Mouse (Mus musculus): ENCODE results near the gene Gcn1l1.
A peak's percentile ranks its signal among the peaks of the same experiment; 100 is the strongest.

The Gcn1l1 gene

DNA sequence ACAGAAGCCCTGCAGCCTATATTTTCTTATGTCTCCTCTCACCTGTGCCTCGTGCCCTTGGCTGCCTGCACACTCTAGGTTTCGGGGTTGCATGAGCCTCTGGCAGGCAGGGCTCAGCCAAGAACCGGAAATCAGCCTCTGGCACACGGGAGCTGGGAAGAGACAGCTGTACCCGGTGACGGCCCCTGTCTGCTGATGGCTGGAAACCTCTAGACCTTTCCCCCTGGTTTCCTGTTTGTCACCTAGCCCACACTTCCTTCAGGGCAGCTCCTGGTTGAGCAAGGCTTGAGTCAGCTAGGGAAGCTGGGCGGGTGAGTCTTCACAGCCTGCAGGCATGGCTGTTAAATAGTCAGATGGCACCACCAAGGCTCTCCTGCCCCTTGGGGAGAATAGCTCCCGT, 30.2 kb upstream of the Gcn1l1 start:
- DNase-seq (ENCODE audit: extremely low spot score, low spot score), result no peak

DNA sequence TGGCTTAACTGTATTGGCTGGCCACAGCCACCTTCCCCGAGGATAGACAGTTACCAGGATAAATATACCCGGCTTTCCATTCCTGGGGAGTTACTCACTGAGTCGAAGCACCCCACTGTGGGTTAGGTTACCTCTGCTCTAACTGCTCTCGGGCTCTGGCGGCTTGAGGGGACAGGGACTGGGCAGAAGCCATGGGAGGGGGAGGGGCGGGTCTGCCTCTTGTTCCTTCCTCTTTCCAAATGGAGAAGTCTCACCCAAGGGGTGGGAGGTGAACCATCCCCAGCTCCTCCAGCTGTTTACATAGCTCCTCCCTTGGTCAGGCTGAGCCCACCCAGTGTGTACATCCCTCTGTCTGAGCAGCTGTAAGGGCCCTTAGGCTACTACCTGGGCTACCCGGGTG, 29.4 kb upstream of the Gcn1l1 start:
- DNase-seq (ENCODE audit: extremely low spot score, low spot score), result no peak

DNA sequence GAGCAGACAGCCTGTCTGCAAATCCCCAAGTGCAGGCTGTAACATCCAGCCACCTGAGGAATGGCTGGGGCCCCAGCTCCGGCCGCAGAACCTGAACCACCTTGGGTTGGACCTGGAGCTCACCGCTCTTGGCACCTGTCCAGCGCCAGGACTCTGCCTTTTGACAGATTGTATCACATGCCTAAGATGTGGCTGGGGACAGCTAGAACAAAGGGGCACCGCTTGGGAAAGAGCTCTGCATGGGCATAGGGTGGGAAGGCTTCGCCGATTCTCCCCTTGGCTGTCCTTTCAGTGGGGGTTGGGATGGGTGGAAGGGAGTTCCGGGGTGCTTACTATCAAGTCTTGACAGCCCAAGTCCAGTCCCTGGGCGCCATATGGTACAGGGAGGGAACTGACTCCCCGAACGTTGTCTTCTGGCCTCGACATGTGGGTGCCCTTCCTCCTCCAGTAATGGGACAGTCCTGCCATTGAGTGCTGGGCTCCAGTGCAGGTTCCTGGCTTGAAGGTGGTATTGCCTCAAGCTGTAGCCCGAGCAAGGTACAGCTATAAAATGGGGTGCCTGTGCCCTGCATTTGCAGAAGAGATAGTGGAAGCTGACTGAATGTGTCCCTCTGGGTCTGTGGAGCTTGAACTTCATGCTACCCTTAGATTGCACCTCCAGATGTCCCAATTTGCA, 26.9 kb upstream of the Gcn1l1 start:
- DNase-seq (ENCODE audit: extremely low spot score, low spot score), result no peak

DNA sequence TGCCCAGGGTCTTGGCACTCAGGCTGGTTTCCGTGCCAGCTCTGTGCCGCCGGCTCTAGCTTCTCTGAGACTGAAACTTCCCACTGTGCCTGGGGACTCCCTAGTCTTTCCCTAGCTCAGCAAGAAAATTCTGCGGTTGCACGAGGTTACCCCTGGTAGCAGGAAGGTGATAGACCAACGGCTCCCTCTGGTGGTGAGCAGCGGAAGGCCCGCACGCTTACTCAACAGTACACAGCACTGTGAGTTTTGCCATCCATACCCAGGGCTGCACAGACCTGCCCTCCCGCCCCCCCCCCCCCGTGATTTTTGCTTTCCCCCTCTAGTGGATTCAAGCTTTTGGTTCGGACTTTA, 26.4 kb upstream of the Gcn1l1 start:
- peak; percentile 91 for DNase-seq (ENCODE audit: extremely low spot score, low spot score)

DNA sequence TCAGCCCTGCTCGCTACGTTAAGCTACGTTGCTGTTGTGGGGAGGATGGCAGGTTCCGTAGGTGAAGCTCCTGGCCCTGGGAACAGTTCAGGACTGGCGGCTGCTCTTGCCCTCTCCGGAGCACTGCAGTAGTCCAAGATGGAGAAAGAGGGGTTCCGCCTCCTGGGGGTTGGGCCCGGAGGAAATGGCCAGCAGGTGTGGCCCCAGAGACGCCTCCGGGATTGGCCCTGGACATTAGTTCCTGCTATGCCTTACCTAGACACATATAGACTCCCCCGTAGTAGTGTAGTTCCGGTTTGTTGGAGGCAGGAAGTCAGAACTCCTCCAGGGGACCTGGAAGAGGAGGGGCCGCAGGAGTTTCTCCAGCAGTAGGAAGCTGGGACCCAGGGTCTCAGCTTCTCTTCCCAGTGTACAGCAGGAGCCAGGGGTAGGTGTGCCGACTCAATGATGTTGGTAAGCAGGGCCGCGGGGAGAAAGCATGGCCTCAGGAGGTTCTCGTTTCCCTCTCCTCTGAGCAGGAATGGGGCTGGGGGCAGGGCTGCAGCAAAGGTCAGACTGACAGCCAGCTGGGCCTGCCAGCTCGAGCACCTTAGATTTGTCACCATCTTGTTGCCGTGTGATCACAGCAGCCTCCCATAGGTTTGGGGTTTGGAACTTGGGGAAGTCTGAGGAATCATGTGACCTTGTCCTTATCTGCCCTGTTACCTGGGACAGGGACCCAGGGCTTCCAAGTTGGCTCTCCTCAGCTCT, 22.2 kb upstream of the Gcn1l1 start:
- no peak for DNase-seq (ENCODE audit: extremely low spot score, low spot score)

DNA sequence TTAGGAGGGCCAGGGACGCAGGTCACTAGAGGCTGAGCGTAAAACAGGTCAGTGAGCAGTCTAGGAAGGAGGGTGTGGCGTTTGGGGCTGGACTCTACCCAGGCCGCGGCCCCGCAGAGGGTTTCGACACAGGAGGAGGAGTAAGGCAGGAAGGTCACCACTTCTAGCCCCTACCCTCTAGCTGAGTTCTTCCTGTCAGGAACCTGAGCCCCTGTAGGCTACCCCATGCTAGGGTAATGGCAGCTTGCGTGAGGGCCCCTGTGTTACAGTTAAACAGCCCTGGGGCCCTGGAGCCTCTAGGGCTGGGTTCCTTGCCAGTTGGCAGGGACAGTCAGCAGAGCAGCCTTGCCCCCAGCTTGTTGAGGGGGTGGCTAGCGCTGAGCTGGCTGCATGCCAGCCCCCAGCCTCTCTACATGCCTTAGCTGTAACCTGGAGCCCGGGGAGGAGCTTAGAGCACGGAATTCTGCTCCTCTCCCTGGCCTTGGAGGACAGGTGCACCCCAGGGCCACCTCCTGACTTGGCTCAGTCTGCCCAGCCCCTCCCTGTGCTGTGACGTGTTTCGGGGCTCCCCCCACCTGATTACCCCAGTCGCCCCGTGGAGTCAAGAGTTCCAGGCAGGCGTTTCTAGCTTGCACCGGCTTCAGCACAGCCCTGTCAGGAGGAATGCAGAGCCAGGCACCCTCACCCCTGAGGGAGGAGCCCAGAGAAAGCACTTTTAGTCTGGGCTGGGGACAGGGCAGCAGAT, 21.4 kb upstream of the Gcn1l1 start:
- DNase-seq (ENCODE audit: extremely low spot score, low spot score), result no peak

DNA sequence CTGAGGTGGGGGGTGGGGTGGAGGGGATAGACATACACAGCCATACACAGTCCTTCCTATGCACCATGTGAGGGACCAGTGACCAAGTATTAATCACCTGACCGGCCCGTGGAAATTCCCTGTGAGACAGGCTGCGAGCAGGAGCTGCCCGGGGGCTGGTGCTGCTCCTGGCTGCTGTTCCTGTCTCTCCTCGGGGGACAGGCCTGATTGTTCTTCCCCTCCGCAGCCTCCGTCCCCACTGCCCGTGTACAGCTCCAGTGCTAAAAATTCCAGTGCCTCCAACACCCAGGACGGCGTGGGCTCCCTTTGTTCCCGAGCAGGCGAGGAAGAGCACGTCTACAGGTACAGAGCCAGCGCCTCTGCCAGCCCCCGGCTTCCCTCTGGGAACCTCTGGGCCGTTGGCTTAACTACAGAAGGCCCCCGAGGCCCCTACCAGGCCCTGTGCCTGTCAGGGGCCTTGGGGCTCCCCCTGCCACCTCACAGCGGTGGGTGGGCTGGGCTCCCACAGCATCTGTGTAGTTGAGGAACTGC, 20.3 kb upstream of the Gcn1l1 start:
- no peak for DNase-seq (ENCODE audit: extremely low spot score, low spot score)

DNA sequence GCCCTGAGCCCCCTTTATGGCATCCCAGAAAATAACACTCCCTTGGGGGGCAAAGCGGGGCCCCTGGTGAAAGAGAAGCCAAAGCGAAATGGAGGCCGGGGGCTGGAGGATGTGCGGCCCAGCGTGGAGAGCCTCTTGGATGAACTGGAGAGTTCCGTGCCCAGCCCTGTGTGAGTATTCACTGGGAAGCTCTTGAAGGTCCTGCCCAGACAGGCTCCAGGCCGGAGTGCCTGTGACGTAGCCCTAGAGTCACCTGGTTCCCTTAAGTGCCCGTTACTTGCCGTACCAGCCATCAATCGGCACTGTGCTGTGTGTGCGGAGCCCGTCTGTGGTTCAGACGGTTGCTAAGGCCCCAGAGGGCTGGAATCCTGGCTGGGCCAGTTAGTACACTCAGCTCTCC, 19.4 kb upstream of the Gcn1l1 start:
- DNase-seq (ENCODE audit: extremely low spot score, low spot score), result no peak

DNA sequence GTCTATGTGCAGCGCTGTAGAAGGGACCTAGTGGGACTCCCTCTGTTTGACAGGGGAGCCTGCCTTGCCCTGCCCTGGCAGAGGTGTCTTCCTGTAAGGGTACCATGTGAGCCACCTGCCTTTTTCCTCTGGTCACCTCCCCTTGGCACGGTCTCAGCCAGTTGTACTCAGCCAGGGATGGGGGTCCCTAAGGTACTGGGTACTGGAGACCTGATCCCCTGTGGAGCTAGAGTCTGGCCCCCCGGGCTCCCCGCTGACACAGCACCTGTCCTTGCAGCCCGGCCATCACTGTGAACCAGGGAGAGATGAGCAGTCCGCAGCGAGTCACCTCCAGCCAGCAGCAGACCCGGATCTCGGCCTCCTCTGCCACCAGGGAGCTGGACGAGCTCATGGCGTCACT, 18.5 kb upstream of the Gcn1l1 start:
- DNase-seq (ENCODE audit: extremely low spot score, low spot score), result no peak

DNA sequence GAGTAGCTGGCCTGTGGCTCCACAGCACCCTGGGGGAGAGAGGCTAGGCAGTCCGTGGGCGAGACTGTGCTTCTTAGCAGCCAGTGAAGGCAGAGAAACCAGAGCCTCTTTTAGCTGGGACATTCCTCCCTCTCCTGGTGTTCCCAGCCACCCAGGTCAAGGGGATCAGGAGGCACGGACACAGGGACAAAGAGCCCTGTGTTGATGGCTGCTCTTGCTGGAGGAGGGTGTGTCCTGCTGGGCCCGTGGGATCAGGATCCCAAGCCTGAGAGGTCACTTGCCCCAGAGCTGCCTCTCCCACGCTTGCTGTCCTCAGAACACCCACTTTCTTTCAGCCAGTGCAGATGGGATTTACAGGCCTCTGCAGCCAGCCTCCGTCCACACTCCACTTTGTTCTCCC, 18.0 kb upstream of the Gcn1l1 start:
- no peak for DNase-seq (ENCODE audit: extremely low spot score, low spot score)

DNA sequence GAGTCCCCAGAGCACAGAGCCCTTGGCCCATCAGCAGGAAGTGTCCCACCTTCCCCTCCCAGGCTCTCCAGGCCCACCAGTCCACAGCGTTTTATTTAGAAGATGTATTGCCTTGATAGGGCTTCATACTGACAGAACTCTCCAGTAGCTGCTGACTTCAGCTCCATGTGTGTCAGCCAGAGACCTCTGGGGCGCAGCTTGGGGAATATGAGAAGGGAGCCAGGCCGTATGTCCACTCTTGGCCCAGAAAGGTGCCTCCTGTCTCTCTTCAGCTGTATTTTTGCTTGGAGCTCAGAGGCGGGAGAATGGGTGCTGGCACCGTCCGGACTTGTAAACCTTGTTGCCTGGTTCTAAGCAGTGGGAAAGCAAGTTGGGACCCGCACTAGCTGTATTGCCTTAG, 17.6 kb upstream of the Gcn1l1 start:
- no peak for DNase-seq (ENCODE audit: extremely low spot score, low spot score)

DNA sequence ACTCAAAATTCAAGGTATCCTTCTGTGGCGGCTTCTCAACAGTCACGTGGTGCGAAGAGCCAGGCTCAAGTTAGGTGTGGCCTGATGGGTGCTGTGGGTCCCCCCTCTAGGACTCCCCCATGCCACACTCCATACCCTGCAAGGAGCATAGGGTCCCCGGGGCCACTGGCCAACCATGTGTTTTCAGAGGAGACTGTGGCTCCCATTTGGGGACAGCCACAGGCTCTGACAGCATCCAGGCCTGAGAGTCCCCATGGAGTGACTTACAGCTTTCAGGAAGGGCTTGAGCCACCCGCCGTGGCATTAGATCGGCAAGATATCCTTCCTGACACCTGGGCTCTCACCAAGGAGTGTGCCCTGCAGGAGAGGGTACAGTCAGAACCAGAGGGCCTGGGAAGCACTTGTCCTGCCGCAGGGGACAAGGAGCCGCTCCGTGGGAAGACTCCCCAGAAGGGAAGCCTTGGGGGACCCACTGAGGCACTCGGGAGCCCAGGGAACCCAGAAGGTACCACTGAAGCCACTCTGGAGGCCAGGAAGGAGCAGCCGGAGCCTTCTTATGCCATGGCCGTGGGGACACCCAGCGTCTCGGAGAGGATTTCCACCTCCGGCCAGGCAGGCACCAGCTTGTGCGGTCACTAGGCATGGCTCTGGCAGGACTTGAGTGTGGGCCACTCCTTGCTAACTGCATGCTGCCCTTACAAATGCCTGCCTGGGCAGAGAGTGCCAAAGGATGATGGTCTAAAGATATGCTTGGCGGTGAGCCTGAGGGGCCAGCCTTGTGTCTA, 16.4 kb upstream of the Gcn1l1 start:
- no peak for DNase-seq (ENCODE audit: extremely low spot score, low spot score)

DNA sequence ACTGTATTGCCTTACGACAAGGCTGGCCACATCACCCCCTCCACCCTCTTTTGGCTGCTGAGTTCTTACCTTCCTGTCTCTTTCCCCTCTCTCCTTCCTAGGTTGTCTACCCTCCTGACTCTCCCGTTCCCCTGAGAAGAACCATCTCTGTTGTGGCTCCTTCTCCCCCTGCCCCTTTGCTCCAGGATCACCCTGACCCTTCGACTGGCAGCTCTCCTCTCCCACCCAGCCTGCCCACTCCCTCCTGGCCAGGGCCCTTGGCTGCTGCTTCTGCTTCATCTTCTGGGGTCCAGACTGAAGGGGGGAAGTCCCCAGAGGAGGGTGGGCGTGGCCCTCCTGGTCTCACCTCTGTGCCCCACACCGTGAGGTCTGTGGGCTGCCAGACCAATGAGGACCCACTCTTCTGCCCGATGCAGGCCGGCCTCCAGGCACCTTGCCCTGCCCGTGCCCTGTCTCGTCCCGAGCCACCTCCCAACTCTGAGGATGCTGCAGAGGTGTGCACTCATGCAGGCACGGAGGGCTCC, 14.5 kb upstream of the Gcn1l1 start:
- DNase-seq (ENCODE audit: extremely low spot score, low spot score), result no peak

DNA sequence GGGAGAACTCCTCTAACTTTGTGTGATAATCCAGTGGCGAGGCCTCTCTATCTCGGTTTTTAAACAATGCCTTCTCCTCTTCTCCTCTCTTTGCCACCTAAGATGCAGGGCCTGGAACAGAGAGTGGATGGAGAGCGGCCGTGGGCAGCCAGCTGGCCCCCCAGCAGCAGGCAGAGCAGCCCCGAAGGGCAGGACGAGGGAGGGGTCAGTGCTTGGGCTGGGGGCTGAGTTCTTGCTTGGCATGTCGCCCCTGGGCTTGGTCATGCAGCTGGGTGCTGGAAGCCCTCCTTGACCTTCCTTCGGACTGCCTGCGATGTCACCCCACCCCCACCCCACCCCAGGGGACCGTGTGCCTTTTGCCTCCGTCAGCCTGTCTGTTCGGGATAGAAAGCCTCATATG, 13.7 kb upstream of the Gcn1l1 start:
- no peak for DNase-seq (ENCODE audit: extremely low spot score, low spot score)

DNA sequence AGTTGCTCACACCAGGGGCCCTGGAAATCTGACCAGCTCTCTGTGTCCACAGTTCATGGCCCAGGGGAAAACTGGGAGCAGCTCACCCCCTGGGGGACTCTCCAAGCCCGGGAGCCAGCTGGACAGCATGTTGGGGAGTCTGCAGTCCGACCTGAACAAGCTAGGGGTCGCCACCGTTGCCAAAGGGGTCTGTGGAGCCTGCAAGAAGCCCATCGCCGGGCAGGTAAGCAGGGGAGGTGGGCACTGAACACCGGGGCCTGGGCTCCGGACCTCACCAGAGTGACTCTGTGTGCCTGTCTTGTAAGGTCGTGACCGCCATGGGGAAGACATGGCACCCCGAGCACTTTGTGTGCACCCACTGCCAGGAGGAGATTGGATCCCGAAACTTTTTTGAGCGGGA, 13.3 kb upstream of the Gcn1l1 start:
- no peak for DNase-seq (ENCODE audit: extremely low spot score, low spot score)

DNA sequence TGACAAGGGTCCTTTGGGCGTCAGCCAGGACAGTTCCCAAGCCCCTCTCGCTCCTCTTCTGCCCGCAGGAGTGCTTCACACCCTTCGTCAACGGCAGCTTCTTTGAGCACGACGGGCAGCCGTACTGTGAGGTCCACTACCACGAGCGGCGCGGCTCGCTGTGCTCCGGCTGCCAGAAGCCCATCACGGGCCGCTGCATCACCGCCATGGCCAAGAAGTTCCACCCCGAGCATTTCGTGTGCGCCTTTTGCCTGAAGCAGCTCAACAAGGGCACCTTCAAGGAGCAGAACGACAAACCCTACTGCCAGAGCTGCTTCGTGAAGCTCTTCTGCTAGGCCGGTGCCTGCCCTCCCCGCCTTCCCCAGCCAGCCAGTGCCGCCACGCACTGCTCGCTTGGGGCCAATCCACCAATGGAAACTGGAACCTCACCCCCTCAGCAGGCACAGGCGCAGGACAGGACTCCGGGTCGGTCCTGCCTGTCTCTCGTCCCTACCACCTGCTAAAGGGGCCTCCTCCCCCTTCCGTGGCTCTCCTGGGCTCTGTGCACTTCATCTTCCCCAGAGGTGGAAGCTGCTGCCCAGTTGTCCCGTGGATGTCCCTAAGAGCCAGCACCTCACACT, 11.1 kb upstream of the Gcn1l1 start:
- DNase-seq (ENCODE audit: extremely low spot score, low spot score), result no peak

DNA sequence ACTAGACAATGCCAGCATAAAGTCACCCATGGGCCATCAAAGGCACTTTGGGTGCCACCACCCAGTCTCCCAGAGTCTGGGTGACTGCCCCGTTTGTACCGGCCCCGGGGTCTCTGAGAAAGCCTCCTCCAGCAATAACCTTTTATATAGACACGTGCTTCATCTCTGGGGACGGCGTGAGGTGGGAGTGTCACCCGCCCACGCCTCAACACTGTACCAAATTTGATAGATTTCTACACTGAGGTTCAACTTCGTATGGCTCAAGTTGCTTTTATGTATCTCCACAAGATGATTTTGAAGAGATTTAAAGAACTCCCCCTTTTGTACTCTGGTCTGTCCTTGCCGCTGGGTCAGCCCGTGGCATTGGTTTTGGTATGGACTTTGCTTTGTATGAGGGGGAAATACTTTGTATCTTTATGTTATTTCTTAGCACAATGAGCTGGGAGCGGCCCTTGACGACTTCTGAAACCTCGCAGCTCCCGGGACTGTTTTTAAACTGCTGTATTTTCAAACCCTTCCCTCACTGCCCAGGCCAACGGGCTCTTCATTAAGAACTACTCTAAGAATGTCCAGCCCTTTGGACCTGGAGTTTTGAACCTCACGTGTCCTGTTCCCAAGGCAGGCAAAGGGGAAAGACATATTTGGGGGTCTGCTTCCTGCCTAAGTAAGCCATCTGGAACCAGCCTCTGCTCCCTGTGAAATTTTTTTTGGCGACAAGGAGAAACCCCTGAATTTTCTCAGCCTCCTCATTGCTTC, 10.3 kb upstream of the Gcn1l1 start:
- DNase-seq (ENCODE audit: extremely low spot score, low spot score), result no peak

DNA sequence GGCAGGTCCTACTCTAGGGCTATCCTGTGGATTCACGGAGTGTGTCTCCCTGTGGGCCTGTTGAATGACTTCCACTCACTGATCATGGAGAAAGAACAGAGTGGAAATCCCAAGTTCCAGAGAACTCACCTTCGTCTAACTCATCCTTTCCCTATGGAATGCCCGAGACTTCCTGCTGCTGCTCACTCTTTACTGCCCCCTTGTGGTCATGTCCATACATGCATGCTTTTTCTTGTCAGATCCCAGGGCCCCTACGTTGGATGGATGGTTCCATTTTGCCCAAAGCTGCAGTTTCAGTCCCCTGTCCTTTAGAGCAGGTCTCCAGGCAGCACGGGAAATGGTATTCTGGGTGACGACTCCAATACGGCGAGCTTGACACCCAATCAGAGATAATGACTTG, 8.8 kb upstream of the Gcn1l1 start:
- DNase-seq (ENCODE audit: extremely low spot score, low spot score), result peak; percentile 80

DNA sequence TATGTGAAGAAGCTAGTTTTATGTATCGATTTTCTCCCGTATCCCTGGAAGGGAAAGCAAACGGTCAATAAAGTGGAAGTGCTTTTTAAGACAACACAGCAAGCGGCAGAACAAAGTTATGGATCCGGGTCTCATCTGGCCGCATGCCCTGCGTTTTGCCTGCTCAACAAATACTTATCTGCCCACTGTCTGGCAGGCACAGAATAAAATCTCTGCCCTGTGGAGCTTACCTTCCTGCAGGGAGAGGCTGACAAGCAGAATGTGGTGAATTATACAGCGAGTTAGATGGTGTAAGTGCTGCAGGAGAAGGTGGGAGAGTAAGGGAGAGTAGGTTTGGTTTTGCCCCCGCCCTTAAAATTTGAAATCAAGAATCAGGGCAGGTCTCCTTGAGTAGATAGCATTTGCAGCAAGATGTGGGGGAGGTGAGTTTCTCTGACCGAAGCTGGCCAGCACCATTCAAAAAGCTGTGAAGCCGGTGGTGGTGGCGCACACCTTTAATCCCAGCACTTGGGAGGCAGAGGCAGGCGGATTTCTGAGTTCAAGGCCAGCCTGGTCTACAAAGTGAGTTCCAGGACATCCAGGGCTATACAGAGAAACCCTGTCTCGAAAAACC, 6.8 kb upstream of the Gcn1l1 start:
- no peak for DNase-seq (ENCODE audit: extremely low spot score, low spot score)

Measured in neural tube, embryonic 10.5 days (tissue).